Comparison of ENCODE assay signal across 8 mouse cellular contexts in genomic region chr6:140424201-140424990, GRCm38 (mm10). TPM values are rescaled to one million over a fixed set of nuclear protein-coding genes. Genes with fewer than 3 reads are reported as not detected.
DNase-seq lines count a peak whose midpoint lies in the region; ATAC-seq and TF ChIP-seq lines count a peak whose summit lies in the region.

No protein-coding gene starts in this region.

- no peak for TF ChIP-seq POLR2A in heart, adult 2 months (IDR thresholded peaks at IDR 0.05; ENCODE audit: insufficient read depth, low read depth, low read length)

- peak overlapping the region; percentile 95 for H3K9ac ChIP-seq in heart, adult 2 months (ENCODE audit: low read depth, low read length)
- peak overlapping the region; percentile 97 for H3K9ac ChIP-seq in kidney, embryonic 14.5 days (ENCODE audit: low read depth, low read length)
- H3K9ac ChIP-seq in liver, embryonic 14.5 days (replicated peaks), result peak overlapping the region; percentile 66
- H3K9ac ChIP-seq in neural tube, embryonic 12.5 days, result peak overlapping the region; percentile 96

- peak; percentile 44 for TF ChIP-seq CTCF in heart, adult 2 months (IDR thresholded peaks at IDR 0.05)
- TF ChIP-seq CTCF in liver, embryonic 14.5 days (IDR thresholded peaks at IDR 0.05; ENCODE audit: low read depth), result no peak

- DNase-seq in kidney, adult 18-20 months, result peak; percentile 71
- no peak for DNase-seq in kidney, adult 9 months
- peak; percentile 75 for DNase-seq in embryo, embryonic 9.5 days (ENCODE audit: extremely low spot score)
- DNase-seq in heart, adult 2 months, result no peak
- DNase-seq in liver, embryonic 14.5 days (ENCODE audit: low read depth in 3 of 3, low spot score in 3 of 3), result no peak
- peak; percentile 66 for DNase-seq in testis, postnatal 14 days (ENCODE audit: low spot score)

- intact Hi-C loops in heart, adult 2 months (cut with DNase I), result no loop called here

- peak overlapping the region; percentile 67 for H3K4me2 ChIP-seq in kidney, embryonic 14.5 days (replicated peaks; ENCODE audit: low read depth, low read length)
- peak overlapping the region; percentile 77 for H3K4me2 ChIP-seq in liver, embryonic 14.5 days (ENCODE audit: low read depth)
- peak overlapping the region; percentile 77 for H3K4me2 ChIP-seq in neural tube, embryonic 12.5 days (replicated peaks)

- peak; percentile 88 for ATAC-seq in kidney, embryonic 14.5 days (ENCODE audit: low FRiP score, low TSS enrichment)
- peak; percentile 62 for ATAC-seq in liver, embryonic 14.5 days (ENCODE audit: insufficient read depth)
- peak; percentile 84 for ATAC-seq in neural tube, embryonic 12.5 days (ENCODE audit: low FRiP score, low read depth)

- H3K27ac ChIP-seq in heart, adult 2 months, result peak overlapping the region; percentile 72
- peak overlapping the region; percentile 90 for H3K27ac ChIP-seq in kidney, embryonic 14.5 days (ENCODE audit: low read depth, low read length)
- no peak overlapping the region for H3K27ac ChIP-seq in liver, embryonic 14.5 days
- H3K27ac ChIP-seq in neural tube, embryonic 12.5 days, result peak overlapping the region; percentile 92

- no peaks in the 10 kb centered on the region for H3K79me2 ChIP-seq in heart, adult 2 months (replicated peaks; ENCODE audit: control insufficient read depth, insufficient read depth, low read length)

- peaks cover 6% of the 10 kb centered on the region; the same call in 1 of the 2 replicates for H3K9me3 ChIP-seq in kidney, embryonic 14.5 days (ENCODE audit: control insufficient read depth, low read length)
- H3K9me3 ChIP-seq in liver, embryonic 14.5 days (ENCODE audit: control insufficient read depth, low read length), result no peaks in the 10 kb centered on the region
- no peaks in the 10 kb centered on the region for H3K9me3 ChIP-seq in neural tube, embryonic 12.5 days

- no peaks in the 10 kb centered on the region for H3K27me3 ChIP-seq in heart, adult 2 months (ENCODE audit: control insufficient read depth, insufficient read depth, low read length)
- H3K27me3 ChIP-seq in kidney, embryonic 14.5 days (ENCODE audit: control insufficient read depth, insufficient read depth, low read length), result no peaks in the 10 kb centered on the region
- peaks cover 14% of the 10 kb centered on the region for H3K27me3 ChIP-seq in liver, embryonic 14.5 days (ENCODE audit: control insufficient read depth, insufficient read depth, low read length)
- no peaks in the 10 kb centered on the region for H3K27me3 ChIP-seq in neural tube, embryonic 12.5 days (replicated peaks)

- TF ChIP-seq EP300 in heart, adult 2 months (IDR thresholded peaks at IDR 0.05; ENCODE audit: insufficient read depth, low read depth, low read length), result no peak
- no peak for TF ChIP-seq EP300 in liver, embryonic 14.5 days (IDR thresholded peaks at IDR 0.05; ENCODE audit: low read depth)

- no peaks in the 10 kb centered on the region for H3K36me3 ChIP-seq in heart, adult 2 months (ENCODE audit: control insufficient read depth, insufficient read depth, low read length)
- 0 out of 2 replicates have a peak, but pooled peaks cover 12% of the 10 kb centered on the region for H3K36me3 ChIP-seq in kidney, embryonic 14.5 days (ENCODE audit: control insufficient read depth, insufficient read depth, low read length)
- no peaks in the 10 kb centered on the region for H3K36me3 ChIP-seq in liver, embryonic 14.5 days (replicated peaks; ENCODE audit: control insufficient read depth, insufficient read depth, low read depth)
- peaks cover 8% of the 10 kb centered on the region for H3K36me3 ChIP-seq in neural tube, embryonic 12.5 days

- peak overlapping the region; percentile 51 for H3K4me3 ChIP-seq in heart, adult 2 months
- H3K4me3 ChIP-seq in kidney, embryonic 14.5 days (ENCODE audit: low read length), result peak overlapping the region; percentile 98
- H3K4me3 ChIP-seq in liver, embryonic 14.5 days (ENCODE audit: insufficient read depth in 1 of 2, low read depth in 2 of 2, low read length in 2 of 2), result peak overlapping the region; percentile 68 to 76
- H3K4me3 ChIP-seq in neural tube, embryonic 12.5 days, result peak overlapping the region; percentile 95

- H3K4me1 ChIP-seq in heart, adult 2 months (ENCODE audit: control insufficient read depth, insufficient read depth, low read length), result peaks cover 2% of the 10 kb centered on the region
- H3K4me1 ChIP-seq in kidney, embryonic 14.5 days (ENCODE audit: control insufficient read depth, insufficient read depth, low read length), result peaks cover 5% of the 10 kb centered on the region; the same call in 1 of the 2 replicates
- H3K4me1 ChIP-seq in liver, embryonic 14.5 days (replicated peaks; ENCODE audit: control insufficient read depth in 2 of 2, insufficient read depth in 2 of 2, low read length in 1 of 2), result no peaks in the 10 kb centered on the region
- peaks cover 13% of the 10 kb centered on the region for H3K4me1 ChIP-seq in neural tube, embryonic 12.5 days

- under 1% methylated on average over 60 of the region's 72 CpGs for WGBS in heart, adult 2 months
- under 1% methylated on average over 58 of the region's 72 CpGs for WGBS in kidney, embryonic 14.5 days
- under 1% methylated on average over 62 of the region's 72 CpGs for WGBS in liver, embryonic 14.5 days (ENCODE audit: insufficient replicate concordance)
- under 1% methylated on average over 63 of the region's 72 CpGs for WGBS in neural tube, embryonic 12.5 days

RNA-seq across cellular contexts. Expression of gene Plekha5, which starts 0.5 kb away (rescaled TPM):
- total RNA-seq in heart, adult 2 months (2021), result 10 to 100 TPM; 24.9 to 26.0 TPM
- 19.6 and 36.5 TPM in 2 replicates for polyA plus RNA-seq in heart, adult 2 months (2012; rRNA removed)
- 43.8 and 63.4 TPM in 2 replicates for polyA plus RNA-seq in kidney, embryonic 14.5 days (2014; fragmentation: Nextera tagmentation; extraction: Ambion mirVana)
- polyA plus RNA-seq in liver, embryonic 14.5 days (2012; rRNA removed), result 4.4 and 6.0 TPM in 2 replicates
- polyA plus RNA-seq in liver, embryonic 14.5 days (2014; fragmentation: Nextera tagmentation; extraction: Ambion mirVana), result 3.6 and 5.4 TPM in 2 replicates
- 47.0 and 53.3 TPM in 2 replicates for polyA plus RNA-seq in neural tube, embryonic 12.5 days (2016; fragmentation: Nextera tagmentation; extraction: Ambion mirVana)

Comparison
In these comparisons a context has a peak if more than half of its experiments do, and no peak if none do; other contexts are left out.
1. DNase-seq: peak in kidney, adult 18-20 months (single experiment), embryo, embryonic 9.5 days (single experiment) and testis, postnatal 14 days (single experiment); none in kidney, adult 9 months (single experiment), heart, adult 2 months (0 of 2) and liver, embryonic 14.5 days (0 of 3).
2. Peak in every context shown above with its lines, with median percentiles within 50 percentile points of each other: H3K4me3 ChIP-seq, H3K9ac ChIP-seq, ATAC-seq and H3K4me2 ChIP-seq.